31 mouse cellular contexts compared by ENCODE assay signal in genomic region chr1:90601096-90601495, GRCm38 (mm10). TPM values are rescaled to one million over a fixed set of nuclear protein-coding genes. Genes with fewer than 3 reads are reported as not detected.
A peak's percentile ranks its signal among the peaks of the same experiment; 100 is the strongest.
DNase-seq lines count a peak whose midpoint lies in the region; ATAC-seq lines count a peak whose summit lies in the region.
"Had no signal": no experiment of that assay in that cellular context is flagged by ENCODE, and none has a peak within 500 bp of the region (broad histone marks: within the 10 kb centered on the region; RNA-seq: fewer than 3 reads in every experiment).

No protein-coding gene starts in this region.

- H3K27ac ChIP-seq in intestine, embryonic 15.5 days = no peak overlapping the region
- peak overlapping the region; percentile 69; the same call in 1 of the 2 replicates for H3K27ac ChIP-seq in stomach, embryonic 15.5 days
- H3K27ac ChIP-seq: forebrain, embryonic 13.5 days; hindbrain, embryonic 12.5 days; kidney, embryonic 15.5 days; limb, embryonic 10.5 days; limb, embryonic 15.5 days; liver, embryonic 13.5 days; macrophage; midbrain, embryonic 13.5 days; neural tube, embryonic 13.5 days had no signal

- H3K9ac ChIP-seq in intestine, embryonic 15.5 days = no peak overlapping the region
- no peak overlapping the region for H3K9ac ChIP-seq in stomach, embryonic 15.5 days
- H3K9ac ChIP-seq: forebrain, embryonic 13.5 days; hindbrain, embryonic 12.5 days; kidney, embryonic 15.5 days; limb, embryonic 15.5 days; liver, embryonic 13.5 days; midbrain, embryonic 13.5 days; neural tube, embryonic 13.5 days had no signal

- 57% methylated on average over 3 of the region's 3 CpGs for WGBS in intestine, embryonic 15.5 days
- 50% methylated on average over 3 of the region's 3 CpGs for WGBS in stomach, embryonic 15.5 days

- no peak overlapping the region for H3K4me3 ChIP-seq in intestine, embryonic 15.5 days (replicated peaks)
- H3K4me3 ChIP-seq in stomach, embryonic 15.5 days (replicated peaks) = no peak overlapping the region
- H3K4me3 ChIP-seq: erythroblast, embryonic 14.5 days; forebrain, embryonic 13.5 days; hindbrain, embryonic 12.5 days; kidney, embryonic 15.5 days; limb, embryonic 10.5 days; limb, embryonic 15.5 days; liver, embryonic 13.5 days; midbrain, embryonic 13.5 days; neural tube, embryonic 13.5 days had no signal

- no peak overlapping the region for H3K4me2 ChIP-seq in intestine, embryonic 15.5 days (replicated peaks)
- H3K4me2 ChIP-seq in stomach, embryonic 15.5 days = no peak overlapping the region
- H3K4me2 ChIP-seq: forebrain, embryonic 13.5 days; heart, embryonic 11.5 days; hindbrain, embryonic 12.5 days; kidney, embryonic 15.5 days; limb, embryonic 15.5 days; liver, embryonic 13.5 days; midbrain, embryonic 13.5 days; neural tube, embryonic 13.5 days had no signal

- H3K9me3 ChIP-seq in intestine, embryonic 15.5 days = no peaks in the 10 kb centered on the region
- no peaks in the 10 kb centered on the region for H3K9me3 ChIP-seq in stomach, embryonic 15.5 days
- H3K9me3 ChIP-seq: forebrain, embryonic 13.5 days; hindbrain, embryonic 12.5 days; kidney, embryonic 15.5 days; limb, embryonic 10.5 days; limb, embryonic 15.5 days; liver, embryonic 13.5 days; midbrain, embryonic 13.5 days; neural tube, embryonic 13.5 days had no signal

- ATAC-seq in intestine, embryonic 15.5 days = peak; percentile 69
- peak; percentile 70 for ATAC-seq in stomach, embryonic 15.5 days (ENCODE audit: insufficient read depth, low FRiP score, low read depth)
- ATAC-seq: forebrain, embryonic 13.5 days; midbrain, embryonic 13.5 days had no signal

- no peaks in the 10 kb centered on the region; the same call in 1 of the 2 replicates for H3K36me3 ChIP-seq in intestine, embryonic 15.5 days
- H3K36me3 ChIP-seq in stomach, embryonic 15.5 days = no peaks in the 10 kb centered on the region

- no peaks in the 10 kb centered on the region for H3K27me3 ChIP-seq in intestine, embryonic 15.5 days (replicated peaks)
- no peaks in the 10 kb centered on the region for H3K27me3 ChIP-seq in stomach, embryonic 15.5 days (replicated peaks)
- H3K27me3 ChIP-seq: limb, embryonic 15.5 days had no signal

- H3K4me1 ChIP-seq in intestine, embryonic 15.5 days (replicated peaks) = 0 out of 2 replicates have a peak, but pooled peaks cover 2% of the 10 kb centered on the region
- H3K4me1 ChIP-seq in stomach, embryonic 15.5 days = peaks cover 5% of the 10 kb centered on the region; the same call in 1 of the 2 replicates

- peak; percentile 68 for DNase-seq in heart, adult 11 months
- DNase-seq in heart, adult 8-10 months (ENCODE audit: low spot score) = no peak
- peak; percentile 79 for DNase-seq in 3T3-L1 (ENCODE audit: low read depth, low spot score)
- DNase-seq in urinary bladder, postnatal 10 days (ENCODE audit: low spot score) = no peak
- DNase-seq in ovary, postnatal 14 days (ENCODE audit: low spot score) = no peak
- no peak for DNase-seq in right cerebral cortex, postnatal 25 days
- DNase-seq: adrenal gland, postnatal 25 days; B cell, adult 2 months; cerebellum, adult 18-20 months; cerebellum, postnatal 10 days; gastrocnemius, postnatal 14 days; heart, postnatal 36 days; kidney, adult 18-20 months; kidney, postnatal 25 days; layer of hippocampus, postnatal 36 days; liver, embryonic 13.5 days; retina, postnatal 1 day; right cerebral cortex, postnatal 14 days; thymus, postnatal 4 days had no signal

RNA-seq across cellular contexts. Expression of gene Cops8, which starts 1.7 kb away (rescaled TPM):
- 100 to 1,000 TPM in 3 of 4 experiments, 10 to 100 TPM in 1; 94.8 to 119 (median 109) TPM for total RNA-seq in heart, adult 8-10 months (2022)
- 127 and 129 TPM in 2 replicates for polyA plus RNA-seq in intestine, embryonic 15.5 days (2015; fragmentation: Nextera tagmentation; extraction: Ambion mirVana)
- polyA plus RNA-seq in stomach, embryonic 15.5 days (2015; fragmentation: Nextera tagmentation; extraction: Ambion mirVana) = 124 and 130 TPM in 2 replicates

Comparison
In these comparisons a context has a peak if more than half of its experiments do, and no peak if none do; other contexts are left out.
1. DNase-seq: peak in heart, adult 11 months (single experiment) and 3T3-L1 (single experiment); none in heart, adult 8-10 months (single experiment), urinary bladder, postnatal 10 days (single experiment), ovary, postnatal 14 days (single experiment) and right cerebral cortex, postnatal 25 days (single experiment).